Mouse (Mus musculus): ENCODE data around the gene Arhgef28.

GRCm38 (mm10) chr13:97900380-97900758 is 305.9 kb downstream of the Arhgef28 start:
- no peak for TF ChIP-seq POLR2A (IDR thresholded peaks at IDR 0.05; ENCODE audit: extremely low read depth, insufficient read depth, low read length)
- TF ChIP-seq CTCF (IDR thresholded peaks at IDR 0.05; ENCODE audit: extremely low read depth, insufficient read depth, low read length) = no peak
